Mouse (Mus musculus) olfactory bulb, adult 2 months (tissue): ENCODE data around the gene Galnt14.

Experiments used
- CTCF ChIP-seq: fragments of 200-500 bp; IDR thresholded peaks from 2 replicates; pipeline ENCODE4 v1.5.1; 2012; ENCODE audit warnings: low read depth, mild to moderate bottlenecking, low read length, moderate library complexity; ENCODE audit not compliant: insufficient read depth
- POLR2A ChIP-seq: fragments of 200-500 bp; IDR thresholded peaks from 2 replicates; pipeline ENCODE4 v1.6.1; 2012; ENCODE audit warnings: mild to moderate bottlenecking, low read depth, low read length, moderate library complexity; ENCODE audit not compliant: insufficient read depth

DNA sequence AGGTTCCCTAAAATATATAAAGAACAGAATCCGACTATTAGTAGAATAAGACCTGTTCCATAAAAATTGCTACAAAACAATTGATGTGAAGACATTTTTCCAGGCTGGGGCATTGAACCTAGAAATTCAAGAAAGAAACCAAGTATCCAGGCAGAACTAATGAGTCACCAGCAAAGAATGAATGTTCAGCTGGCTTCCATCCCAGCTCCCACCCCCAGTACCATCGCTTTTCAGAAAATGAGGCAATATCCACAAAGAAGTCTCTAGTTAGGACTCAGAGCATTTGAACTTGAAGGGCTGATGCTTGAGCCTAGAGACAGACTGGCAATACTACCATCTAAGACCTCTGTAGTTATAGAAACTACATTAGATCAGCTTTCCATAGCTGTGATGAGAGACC is 118.2 kb downstream of the Galnt14 start:
- no peak for TF ChIP-seq POLR2A
- no peak for TF ChIP-seq CTCF
